Mouse (Mus musculus) erythroblast, embryonic 14.5 days (primary cell): ENCODE results near the gene Ccl11.

Experiments
- GATA1 ChIP-seq: IDR thresholded peaks from 2 replicates; pipeline ENCODE4 v1.6.1; 2012; ENCODE audit warnings: low read length, inconsistent platforms, mixed read lengths
- TAL1 ChIP-seq: IDR thresholded peaks from 3 replicates; pipeline ENCODE4 v1.6.1; 2012; ENCODE audit warnings: low read length, inconsistent platforms, mixed read lengths

DNA sequence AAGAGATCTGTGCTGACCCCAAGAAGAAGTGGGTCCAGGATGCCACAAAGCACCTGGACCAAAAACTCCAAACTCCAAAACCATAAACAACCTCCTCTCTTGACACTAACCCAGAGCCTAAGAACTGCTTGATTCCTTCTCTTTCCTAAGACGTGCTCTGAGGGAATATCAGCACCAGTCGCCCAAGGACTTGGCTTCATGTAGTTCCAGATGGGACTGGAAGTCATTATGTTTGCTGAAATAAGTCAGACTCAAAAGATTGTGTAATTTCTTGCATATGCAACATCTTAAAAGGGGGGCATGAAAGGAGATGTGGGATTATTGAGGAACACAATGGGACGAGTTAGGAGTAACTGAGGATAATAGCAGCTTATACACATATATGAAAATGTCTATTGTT is 4.6 kb downstream of the Ccl11 start:
- TF ChIP-seq GATA1, result no peak
- no peak for TF ChIP-seq TAL1
